12 mouse cellular contexts compared by ENCODE assay signal in the genomic region with DNA sequence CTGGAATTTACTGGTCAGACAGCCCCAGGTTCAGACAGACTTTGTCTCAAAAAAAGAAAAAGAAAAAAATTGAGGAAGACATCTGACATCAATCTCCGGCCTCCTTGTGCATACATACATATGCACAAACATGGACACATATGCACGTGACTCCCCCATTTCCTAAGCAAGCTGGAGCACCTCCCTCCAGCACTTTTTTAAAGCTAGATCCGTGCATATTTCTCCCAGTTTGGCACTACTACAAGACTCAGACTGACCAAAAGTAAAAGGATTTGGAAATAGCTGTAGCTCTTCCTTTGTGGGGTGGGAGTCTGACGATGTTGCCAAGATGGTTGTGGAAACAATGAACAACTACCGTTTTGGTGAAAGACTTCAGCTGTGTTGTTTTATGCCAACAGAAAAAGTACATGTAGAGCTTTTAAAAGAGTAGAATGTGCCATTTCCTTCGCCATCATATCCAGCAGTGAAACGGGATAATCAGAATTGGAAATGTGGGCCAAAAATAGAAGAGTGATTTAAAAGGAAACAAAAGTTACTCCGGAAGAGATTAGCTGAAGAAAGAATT. TPM values are rescaled to one million over a fixed set of nuclear protein-coding genes. Genes with fewer than 3 reads are reported as not detected.
DNase-seq lines count a peak whose midpoint lies in the region; ATAC-seq and TF ChIP-seq lines count a peak whose summit lies in the region.
"Had no signal": no experiment of that assay in that cellular context is flagged by ENCODE, and none has a peak within 500 bp of the region (broad histone marks: within the 10 kb centered on the region; RNA-seq: fewer than 3 reads in every experiment).

No protein-coding gene starts in this region.

- H3K36me3 ChIP-seq in heart, embryonic 11.5 days (ENCODE audit: control insufficient read depth, insufficient read depth, low read length): no peaks in the 10 kb centered on the region; the same call in 1 of the 2 replicates
- H3K36me3 ChIP-seq in forebrain, embryonic 15.5 days: no peaks in the 10 kb centered on the region
- no peaks in the 10 kb centered on the region for H3K36me3 ChIP-seq in midbrain, embryonic 16.5 days (ENCODE audit: control insufficient read depth, insufficient read depth, low read length)

- WGBS in heart, embryonic 11.5 days (ENCODE audit: insufficient replicate concordance): 68% methylated on average over 8 of the region's 8 CpGs
- WGBS in forebrain, embryonic 15.5 days: 14% methylated on average over 8 of the region's 8 CpGs
- 18% methylated on average over 8 of the region's 8 CpGs for WGBS in midbrain, embryonic 16.5 days

- H3K4me3 ChIP-seq in heart, embryonic 11.5 days (ENCODE audit: low read depth, low read length): no peak overlapping the region
- H3K4me3 ChIP-seq in layer of hippocampus, adult 2 months: no peak overlapping the region
- H3K4me3 ChIP-seq in forebrain, embryonic 15.5 days: no peak overlapping the region
- no peak overlapping the region for H3K4me3 ChIP-seq in midbrain, embryonic 16.5 days (ENCODE audit: low read depth, low read length)
- H3K4me3 ChIP-seq: neural tube, embryonic 12.5 days had no signal

- no peak overlapping the region for H3K4me2 ChIP-seq in heart, embryonic 11.5 days
- no peak overlapping the region for H3K4me2 ChIP-seq in forebrain, embryonic 15.5 days (replicated peaks)
- H3K4me2 ChIP-seq in midbrain, embryonic 16.5 days (ENCODE audit: low read length): 0 out of 2 replicates have a peak overlapping the region, but pooled peaks have one; percentile 1
- H3K4me2 ChIP-seq: neural tube, embryonic 12.5 days had no signal

- no peak for TF ChIP-seq CTCF in layer of hippocampus, adult 2 months (conservative IDR thresholded peaks at IDR 0.05)

- no peaks in the 10 kb centered on the region for H3K27me3 ChIP-seq in heart, embryonic 11.5 days (ENCODE audit: control insufficient read depth, insufficient read depth, low read length)
- H3K27me3 ChIP-seq in forebrain, embryonic 15.5 days: no peaks in the 10 kb centered on the region; the same call in 1 of the 2 replicates
- H3K27me3 ChIP-seq in midbrain, embryonic 16.5 days (ENCODE audit: control insufficient read depth, insufficient read depth, low read depth, low read length): no peaks in the 10 kb centered on the region
- H3K27me3 ChIP-seq: neural tube, embryonic 12.5 days had no signal

- H3K27ac ChIP-seq in heart, embryonic 11.5 days (ENCODE audit: low read depth, low read length): no peak overlapping the region
- H3K27ac ChIP-seq in layer of hippocampus, adult 2 months: peak overlapping the region; percentile 46; the same call in 1 of the 2 replicates
- no peak overlapping the region for H3K27ac ChIP-seq in forebrain, embryonic 15.5 days (replicated peaks)
- H3K27ac ChIP-seq in midbrain, embryonic 16.5 days (ENCODE audit: low read length): peak overlapping the region; percentile 18; the same call in 1 of the 2 replicates
- H3K27ac ChIP-seq: neural tube, embryonic 12.5 days had no signal

- no peak for ATAC-seq in heart, embryonic 11.5 days (replicated peaks; ENCODE audit: insufficient number of reproducible peaks, low FRiP score, low TSS enrichment)
- peak; percentile 32; the same call in 1 of the 2 replicates for ATAC-seq in forebrain, embryonic 15.5 days (replicated peaks)
- ATAC-seq in midbrain, embryonic 16.5 days: peak; percentile 54; the same call in 1 of the 2 replicates

- no peaks in the 10 kb centered on the region for H3K4me1 ChIP-seq in heart, embryonic 11.5 days (ENCODE audit: control insufficient read depth, insufficient read depth, low read length)
- H3K4me1 ChIP-seq in forebrain, embryonic 15.5 days: peaks cover 12% of the 10 kb centered on the region
- peaks cover 8% of the 10 kb centered on the region; the same call in 1 of the 2 replicates for H3K4me1 ChIP-seq in midbrain, embryonic 16.5 days (ENCODE audit: control insufficient read depth, insufficient read depth, low read length)
- H3K4me1 ChIP-seq: neural tube, embryonic 12.5 days had no signal

- H3K9me3 ChIP-seq in heart, embryonic 11.5 days (replicated peaks; ENCODE audit: control insufficient read depth, low read length): no peaks in the 10 kb centered on the region
- H3K9me3 ChIP-seq in forebrain, embryonic 15.5 days: no peaks in the 10 kb centered on the region
- no peaks in the 10 kb centered on the region for H3K9me3 ChIP-seq in midbrain, embryonic 16.5 days (replicated peaks; ENCODE audit: control insufficient read depth, low read length, poor library complexity, severe bottlenecking)
- H3K9me3 ChIP-seq: G1E; neural tube, embryonic 12.5 days had no signal

- peak; percentile 22 to 27 for DNase-seq in heart, adult 18-20 months
- DNase-seq in layer of hippocampus, adult 2 months (ENCODE audit: low spot score in 2 of 2): no peak
- no peak for DNase-seq in layer of hippocampus, postnatal 10 days (ENCODE audit: low spot score in 2 of 2)
- DNase-seq in thymus, postnatal 10 days (ENCODE audit: low spot score in 2 of 2): no peak
- DNase-seq in layer of hippocampus, adult 8-10 months (ENCODE audit: low spot score in 2 of 2): no peak
- DNase-seq: embryo, embryonic 11 days; kidney, postnatal 10 days had no signal

- H3K9ac ChIP-seq in heart, embryonic 11.5 days (ENCODE audit: low read depth, low read length): no peak overlapping the region
- H3K9ac ChIP-seq in forebrain, embryonic 15.5 days (replicated peaks): no peak overlapping the region
- H3K9ac ChIP-seq in midbrain, embryonic 16.5 days (ENCODE audit: low read depth, low read length): no peak overlapping the region
- H3K9ac ChIP-seq: neural tube, embryonic 12.5 days had no signal

RNA-seq across cellular contexts. Expression of gene Kiz, which starts 28.7 kb away (rescaled TPM):
- 100 to 1,000 TPM; 102 to 117 TPM for total RNA-seq in heart, adult 18-20 months (2021)
- 20.9 and 22.1 TPM in 2 replicates for polyA plus RNA-seq in heart, embryonic 11.5 days (2014; fragmentation: Nextera tagmentation; extraction: Ambion mirVana)
- total RNA-seq in layer of hippocampus, adult 2 months (2021): 10 to 100 TPM; 20.6 to 20.9 TPM
- total RNA-seq in layer of hippocampus, postnatal 10 days (2021): 10 to 100 TPM; 15.5 to 16.0 TPM
- 23.4 and 26.4 TPM in 2 replicates for polyA plus RNA-seq in forebrain, embryonic 15.5 days (2015; fragmentation: Nextera tagmentation; extraction: Ambion mirVana)
- 27.9 and 28.3 TPM in 2 replicates for polyA plus RNA-seq in midbrain, embryonic 16.5 days (2015; fragmentation: Nextera tagmentation; extraction: Ambion mirVana)
- total RNA-seq in layer of hippocampus, adult 8-10 months (2022): 10 to 100 TPM; 20.9 to 27.1 (median 24.5) TPM

Comparison
In these comparisons a context has a peak if more than half of its experiments do, and no peak if none do; other contexts are left out.
1. DNase-seq: peak in heart, adult 18-20 months (2 of 2); none in layer of hippocampus, adult 2 months (0 of 2), layer of hippocampus, postnatal 10 days (0 of 2), thymus, postnatal 10 days (0 of 2) and layer of hippocampus, adult 8-10 months (0 of 2).
2. H3K27ac ChIP-seq: peak in layer of hippocampus, adult 2 months (single experiment) and midbrain, embryonic 16.5 days (single experiment); none in heart, embryonic 11.5 days (single experiment) and forebrain, embryonic 15.5 days (single experiment).